Mouse (Mus musculus): Measurements from ENCODE around the gene Klrb1a. TPM values are rescaled to one million over a fixed set of nuclear protein-coding genes. Genes with fewer than 3 reads are reported as not detected.
"Not testable (repeated sequence)": the region's sequence is repeated elsewhere in the genome, so short reads cannot be mapped to it uniquely, and the experiment has no call there.

The Klrb1a gene
- not detected in 2 replicates for polyA plus RNA-seq (2015; fragmentation: Nextera tagmentation; extraction: Ambion mirVana)

DNA sequence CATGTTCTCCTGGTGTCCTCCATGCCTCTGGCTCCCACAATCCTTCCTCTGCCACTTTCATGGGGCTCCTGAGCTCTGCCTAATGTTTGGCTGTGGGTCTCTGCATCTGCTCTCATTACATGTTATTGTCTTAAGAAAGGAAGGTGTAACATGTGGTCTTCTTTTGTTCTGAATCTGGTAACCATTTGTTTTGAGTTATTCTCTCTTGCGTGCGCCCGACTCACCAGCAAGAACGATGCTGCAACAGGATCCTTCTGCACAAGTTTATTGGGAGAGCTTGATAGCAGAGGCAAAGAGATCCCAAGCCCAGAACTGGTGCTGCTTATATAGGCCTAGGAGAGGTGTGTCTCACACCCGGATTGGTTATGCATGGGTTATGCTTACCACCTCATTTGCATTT, at the start of gene Klrb1a:
Klrb1a (minus strand) TSS at position 101 of the 400 bp plus-strand sequence.
- not testable (repeated sequence) for H3K9ac ChIP-seq; H3K4me2 ChIP-seq; H3K9me3 ChIP-seq; H3K27ac ChIP-seq (replicated peaks); ATAC-seq (ENCODE audit: low read depth); H3K27me3 ChIP-seq; H3K36me3 ChIP-seq; H3K4me1 ChIP-seq (replicated peaks); H3K4me3 ChIP-seq
- over 99% methylated on average over 5 of the region's 5 CpGs for WGBS

DNA sequence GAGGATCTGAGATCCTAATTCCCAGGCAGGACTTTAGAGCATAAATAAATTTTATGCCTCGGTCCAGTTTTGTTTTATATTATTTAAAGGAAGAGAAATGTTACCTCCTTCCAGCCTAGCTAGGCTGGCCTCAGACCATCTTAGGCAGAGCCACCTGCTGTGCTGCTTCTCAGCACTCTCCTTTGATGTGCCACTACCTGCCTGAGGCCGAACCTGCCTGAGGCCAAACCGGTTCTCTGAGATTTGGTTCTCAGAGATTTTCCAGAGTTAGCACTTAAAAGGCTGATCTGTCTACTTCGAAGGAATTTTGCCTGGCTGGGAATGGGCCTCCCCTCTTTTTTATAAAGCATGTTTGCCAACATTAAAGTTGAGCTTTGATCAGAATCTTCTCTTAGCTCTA, 46.6 kb upstream of the Klrb1a start:
- WGBS = 68% methylated on average over 4 of the region's 4 CpGs
- no peak overlapping the region for H3K27ac ChIP-seq (replicated peaks)
- no peak overlapping the region for H3K4me2 ChIP-seq
- H3K9ac ChIP-seq = no peak overlapping the region
- no peak overlapping the region for H3K4me3 ChIP-seq
- no peak for ATAC-seq (ENCODE audit: low read depth)
- H3K4me1 ChIP-seq (replicated peaks) = no peaks in the 10 kb centered on the region
- H3K27me3 ChIP-seq = no peaks in the 10 kb centered on the region
- no peaks in the 10 kb centered on the region for H3K9me3 ChIP-seq
- no peaks in the 10 kb centered on the region for H3K36me3 ChIP-seq

DNA sequence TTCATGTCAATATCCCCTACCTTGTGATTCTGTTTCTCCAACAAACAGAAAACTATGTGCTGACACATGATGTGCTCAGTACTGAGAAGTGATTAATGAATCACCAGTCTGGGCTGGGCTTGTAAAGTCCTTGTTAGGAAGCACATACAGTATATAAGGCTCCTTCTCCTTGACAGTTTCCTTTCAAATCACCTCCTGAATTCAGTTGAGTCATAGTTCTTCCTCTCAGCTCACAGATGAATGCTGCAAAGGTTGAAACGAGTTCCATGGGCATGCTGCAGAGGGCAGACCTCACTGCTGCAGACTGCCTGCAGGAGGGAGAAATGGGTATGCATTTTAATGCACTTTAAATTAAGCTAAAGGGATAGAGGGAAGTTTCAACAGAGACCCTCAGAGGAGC, 38.9 kb upstream of the Klrb1a start, which contains the start of gene Clec2h:
Clec2h (plus strand) TSS at position 180 of the 400 bp plus-strand sequence.
- Histone ChIP-seq H3K27me3 (no peaks in the 10 kb centered on the region), H3K4me2 (no peak within 1 kb of the TSS), H3K27ac (replicated peaks) (no peak within 1 kb of the TSS), H3K36me3 (no peaks in the 10 kb centered on the region), H3K4me3 (no peak within 1 kb of the TSS), H3K9ac (no peak within 1 kb of the TSS), H3K4me1 (replicated peaks) (no peaks in the 10 kb centered on the region), H3K9me3 (no peaks in the 10 kb centered on the region)
- 13% methylated on average over 1 of the region's 1 CpGs for WGBS
- no peak for ATAC-seq (ENCODE audit: low read depth)

DNA sequence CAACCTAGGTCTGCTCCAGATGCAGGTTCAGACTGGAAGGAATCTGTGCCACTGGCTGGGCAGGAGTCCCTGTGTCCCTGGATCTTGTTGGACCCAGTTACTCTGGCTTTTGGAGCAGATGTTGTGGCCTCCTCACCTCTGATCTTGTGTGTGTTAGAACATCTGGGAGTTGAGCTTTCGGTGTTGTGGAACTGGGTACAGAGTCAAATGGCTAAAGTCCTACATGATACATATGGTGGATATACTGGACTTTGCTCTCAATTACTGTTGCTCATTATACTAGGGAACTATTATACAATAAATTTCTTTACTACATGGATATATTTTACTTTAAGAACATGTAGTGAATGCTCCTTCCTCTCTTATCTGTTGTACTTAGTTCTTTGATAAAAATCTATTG, 37.9 kb upstream of the Klrb1a start:
- no peaks in the 10 kb centered on the region for H3K36me3 ChIP-seq
- no peak overlapping the region for H3K9ac ChIP-seq
- WGBS = 97% methylated on average over 1 of the region's 1 CpGs
- H3K27me3 ChIP-seq = no peaks in the 10 kb centered on the region
- no peak overlapping the region for H3K27ac ChIP-seq (replicated peaks)
- no peak overlapping the region for H3K4me2 ChIP-seq
- no peaks in the 10 kb centered on the region for H3K9me3 ChIP-seq
- no peak for ATAC-seq (ENCODE audit: low read depth)
- H3K4me3 ChIP-seq = no peak overlapping the region
- H3K4me1 ChIP-seq (replicated peaks) = no peaks in the 10 kb centered on the region

DNA sequence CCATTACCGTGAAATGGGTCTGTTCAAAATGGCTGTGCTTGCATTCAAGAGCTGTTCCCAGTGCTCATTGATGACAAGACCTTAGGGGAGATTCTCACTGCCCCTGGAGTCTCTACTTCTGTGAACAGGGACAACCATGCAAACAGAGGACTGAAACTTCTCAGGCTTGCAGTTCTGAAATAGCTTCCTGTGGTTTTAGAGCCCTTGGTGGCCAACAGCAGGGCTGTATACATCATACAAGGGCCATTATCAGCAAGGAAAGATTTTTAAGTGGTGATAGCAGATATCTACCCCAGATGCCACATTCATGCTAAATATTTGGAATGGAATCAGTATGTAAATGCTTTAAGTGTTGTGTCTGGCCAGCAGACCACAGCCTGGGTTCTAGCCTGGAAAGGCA, 29.6 kb upstream of the Klrb1a start:
- Histone ChIP-seq H3K4me2 (no peak overlapping the region), H3K27me3 (no peaks in the 10 kb centered on the region), H3K36me3 (no peaks in the 10 kb centered on the region), H3K27ac (replicated peaks) (no peak overlapping the region), H3K4me3 (no peak overlapping the region), H3K9ac (no peak overlapping the region), H3K9me3 (no peaks in the 10 kb centered on the region), H3K4me1 (replicated peaks) (no peaks in the 10 kb centered on the region)
- ATAC-seq (ENCODE audit: low read depth) = no peak
- 93% methylated on average over 1 of the region's 1 CpGs for WGBS

DNA sequence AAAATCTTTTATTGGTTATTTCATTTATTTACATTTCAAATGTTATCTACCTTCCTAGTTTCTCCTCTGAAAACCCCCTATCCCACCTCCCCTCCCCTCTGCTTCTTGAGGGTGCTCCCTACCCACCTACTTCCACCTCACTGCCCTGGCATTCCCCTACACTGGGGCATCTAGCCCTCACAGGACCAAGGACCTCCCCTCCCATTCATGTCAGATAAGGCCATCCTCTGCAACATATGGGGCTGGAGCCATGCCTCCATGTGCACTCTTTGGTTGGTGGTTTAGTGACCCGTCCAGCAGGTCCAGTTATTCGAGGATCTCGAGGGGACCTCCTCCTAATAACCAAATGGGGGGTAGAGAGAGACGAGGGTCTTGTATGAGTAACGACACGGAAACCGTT, 27.5 kb upstream of the Klrb1a start:
- H3K9me3 ChIP-seq; H3K27ac ChIP-seq (replicated peaks); H3K36me3 ChIP-seq; H3K27me3 ChIP-seq; ATAC-seq (ENCODE audit: low read depth); H3K4me1 ChIP-seq (replicated peaks); H3K9ac ChIP-seq; H3K4me3 ChIP-seq; H3K4me2 ChIP-seq: not testable (repeated sequence)
- WGBS = 86% methylated on average over 7 of the region's 7 CpGs

DNA sequence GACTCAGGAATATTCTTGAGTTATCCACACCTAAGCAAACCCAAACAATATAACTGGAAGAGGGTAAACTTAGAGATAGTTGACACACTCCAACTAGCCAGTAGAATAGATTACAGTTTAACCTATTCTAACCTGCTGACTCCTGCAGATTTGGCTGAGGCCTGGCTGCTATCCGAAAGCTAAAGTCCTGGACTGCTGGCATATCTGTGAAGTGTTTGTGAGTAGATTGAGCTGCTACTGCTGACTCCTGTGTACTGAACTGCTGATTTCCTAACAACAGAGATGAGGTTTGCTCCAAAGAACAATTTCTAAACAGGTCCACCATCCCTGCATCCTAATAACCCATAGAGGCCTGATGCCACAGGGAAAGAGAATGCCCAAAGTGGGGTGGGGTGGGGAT, 26.9 kb upstream of the Klrb1a start:
- no peak for ATAC-seq (ENCODE audit: low read depth)
- no peaks in the 10 kb centered on the region for H3K4me1 ChIP-seq (replicated peaks)
- no peak overlapping the region for H3K27ac ChIP-seq (replicated peaks)
- H3K9ac ChIP-seq = no peak overlapping the region
- no peak overlapping the region for H3K4me2 ChIP-seq
- no peaks in the 10 kb centered on the region for H3K9me3 ChIP-seq
- H3K27me3 ChIP-seq = no peaks in the 10 kb centered on the region
- 88% methylated on average over 1 of the region's 1 CpGs for WGBS
- no peaks in the 10 kb centered on the region for H3K36me3 ChIP-seq
- H3K4me3 ChIP-seq = no peak overlapping the region

DNA sequence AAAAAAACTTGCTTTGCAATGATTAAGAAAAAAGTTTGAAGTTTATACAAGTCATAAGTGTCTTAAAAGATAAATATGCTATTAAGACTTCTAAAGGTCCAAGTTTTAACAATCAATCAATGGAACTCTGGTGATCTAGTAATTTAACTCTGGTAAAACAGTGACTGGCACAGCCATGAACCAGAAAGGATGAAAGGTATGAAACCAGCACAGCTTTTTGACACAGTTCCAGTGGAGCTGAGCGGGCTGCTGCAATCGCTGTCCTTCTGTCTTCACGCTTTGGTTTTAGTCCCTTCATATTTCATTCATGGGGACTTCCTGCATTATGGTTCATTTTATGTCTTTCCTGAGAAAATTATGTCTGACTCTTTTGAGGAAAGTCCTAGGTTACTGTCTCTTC, 26.3 kb upstream of the Klrb1a start:
- H3K36me3 ChIP-seq = no peaks in the 10 kb centered on the region
- H3K9ac ChIP-seq = no peak overlapping the region
- ATAC-seq (ENCODE audit: low read depth) = no peak
- H3K4me3 ChIP-seq = no peak overlapping the region
- no peaks in the 10 kb centered on the region for H3K27me3 ChIP-seq
- no peak overlapping the region for H3K4me2 ChIP-seq
- 93% methylated on average over 3 of the region's 3 CpGs for WGBS
- H3K27ac ChIP-seq (replicated peaks) = no peak overlapping the region
- H3K4me1 ChIP-seq (replicated peaks) = no peaks in the 10 kb centered on the region
- H3K9me3 ChIP-seq = no peaks in the 10 kb centered on the region

DNA sequence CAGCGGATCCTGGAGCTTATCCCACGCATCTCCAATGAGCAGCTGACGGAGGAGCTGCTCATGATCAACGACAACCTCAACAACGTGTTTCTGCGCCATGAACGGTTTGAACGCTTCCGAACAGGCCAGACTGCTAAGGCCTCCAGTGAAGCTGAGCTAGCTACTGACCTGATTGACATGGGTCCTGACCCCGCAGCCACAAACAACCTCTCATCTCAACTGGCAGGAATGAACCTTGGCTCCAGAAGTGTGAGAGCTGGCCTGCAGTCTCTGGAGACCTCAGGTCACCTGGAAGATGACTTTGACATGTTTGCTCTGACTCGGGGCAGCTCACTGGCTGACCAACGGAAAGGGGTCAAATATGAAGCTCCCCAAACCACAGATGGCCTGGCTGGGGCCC, 22.4 kb upstream of the Klrb1a start:
- 92% methylated on average over 12 of the region's 12 CpGs for WGBS

DNA sequence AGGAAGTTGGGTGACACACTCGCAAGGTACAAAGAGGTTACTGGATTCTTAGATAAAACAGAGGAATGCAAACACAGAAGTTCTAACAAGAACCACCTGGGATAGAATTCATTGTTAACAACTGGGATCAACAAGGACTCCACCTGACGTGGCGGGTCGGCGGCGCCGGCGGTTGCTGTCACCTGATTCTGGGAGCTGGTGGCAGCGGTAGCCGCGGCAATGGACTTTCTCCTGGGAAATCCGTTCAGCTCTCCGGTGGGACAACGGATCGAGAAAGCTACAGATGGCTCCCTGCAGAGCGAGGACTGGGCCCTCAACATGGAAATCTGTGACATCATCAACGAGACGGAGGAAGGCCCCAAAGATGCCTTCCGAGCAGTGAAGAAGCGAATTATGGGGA, 21.4 kb upstream of the Klrb1a start:
- H3K36me3 ChIP-seq; H3K4me3 ChIP-seq; H3K27ac ChIP-seq (replicated peaks); H3K4me1 ChIP-seq (replicated peaks); H3K27me3 ChIP-seq; H3K4me2 ChIP-seq; H3K9me3 ChIP-seq; H3K9ac ChIP-seq; ATAC-seq (ENCODE audit: low read depth): not testable (repeated sequence)
- WGBS = 96% methylated on average over 20 of the region's 20 CpGs

More for the DNA sequence above, 22.4 kb upstream of the Klrb1a start:
- not testable (repeated sequence) for H3K4me2 ChIP-seq; H3K36me3 ChIP-seq; ATAC-seq (ENCODE audit: low read depth); H3K27ac ChIP-seq (replicated peaks); H3K9me3 ChIP-seq; H3K4me3 ChIP-seq; H3K9ac ChIP-seq; H3K4me1 ChIP-seq (replicated peaks); H3K27me3 ChIP-seq

DNA sequence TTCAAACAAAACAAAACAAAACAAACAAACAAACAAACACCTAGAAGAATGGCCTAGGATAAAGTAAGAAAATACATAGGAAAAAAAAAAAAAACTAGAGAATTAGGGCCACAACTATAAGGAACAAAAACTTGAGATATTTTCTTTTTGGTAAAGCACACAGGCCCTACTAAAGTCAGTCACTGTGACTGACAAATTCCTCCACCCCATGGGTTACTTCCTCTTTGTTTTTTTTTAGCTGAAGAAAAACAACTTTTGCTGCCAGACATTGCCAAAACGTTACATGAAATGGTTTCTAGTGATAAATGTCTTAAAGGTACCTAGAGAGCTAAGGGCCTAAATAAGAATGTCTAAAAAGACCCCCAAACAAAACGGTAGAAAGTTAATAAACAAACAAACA, 20.7 kb upstream of the Klrb1a start:
- H3K4me1 ChIP-seq (replicated peaks) = no peaks in the 10 kb centered on the region
- no peak overlapping the region for H3K9ac ChIP-seq
- ATAC-seq (ENCODE audit: low read depth) = no peak
- 64% methylated on average over 2 of the region's 2 CpGs for WGBS
- H3K9me3 ChIP-seq = no peaks in the 10 kb centered on the region
- no peak overlapping the region for H3K4me3 ChIP-seq
- no peak overlapping the region for H3K4me2 ChIP-seq
- no peaks in the 10 kb centered on the region for H3K27me3 ChIP-seq
- H3K27ac ChIP-seq (replicated peaks) = no peak overlapping the region
- H3K36me3 ChIP-seq = no peaks in the 10 kb centered on the region

DNA sequence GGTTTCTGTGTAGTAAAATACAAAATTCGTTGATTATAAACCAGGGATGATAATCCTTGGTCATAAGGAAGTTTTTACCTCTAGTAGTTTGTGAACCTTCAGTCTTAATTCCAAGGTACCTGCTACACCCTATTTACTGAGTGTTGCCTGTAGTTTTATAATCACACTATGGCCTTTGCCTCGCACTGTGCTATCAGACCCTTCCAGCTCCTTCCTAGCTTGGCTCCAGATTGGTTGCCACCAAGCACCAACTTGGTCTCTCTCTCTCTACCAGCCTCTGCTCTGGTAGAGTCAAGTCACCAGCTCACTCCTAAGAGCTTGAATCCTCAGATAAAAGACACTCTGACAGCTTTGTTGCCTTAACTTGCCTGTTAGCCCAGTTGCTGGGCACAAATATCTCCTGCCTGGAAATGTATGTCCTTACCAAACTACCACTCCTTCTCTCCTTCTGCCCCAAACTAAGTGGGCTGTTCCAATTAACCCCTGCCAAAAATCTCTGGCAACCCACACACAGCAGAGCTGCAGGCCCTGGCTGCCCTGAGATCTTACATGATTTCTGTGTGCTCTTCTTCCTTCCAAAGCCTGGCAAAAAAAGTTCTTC, 17.9 kb upstream of the Klrb1a start:
- no peak for ATAC-seq (ENCODE audit: low read depth)
- Histone ChIP-seq H3K36me3 (no peaks in the 10 kb centered on the region), H3K27me3 (no peaks in the 10 kb centered on the region), H3K4me3 (no peak overlapping the region), H3K9me3 (peaks cover 3% of the 10 kb centered on the region; the same call in 1 of the 2 replicates), H3K4me2 (no peak overlapping the region), H3K9ac (no peak overlapping the region), H3K27ac (replicated peaks) (no peak overlapping the region), H3K4me1 (replicated peaks) (no peaks in the 10 kb centered on the region)
- WGBS = 85% methylated on average over 2 of the region's 2 CpGs

DNA sequence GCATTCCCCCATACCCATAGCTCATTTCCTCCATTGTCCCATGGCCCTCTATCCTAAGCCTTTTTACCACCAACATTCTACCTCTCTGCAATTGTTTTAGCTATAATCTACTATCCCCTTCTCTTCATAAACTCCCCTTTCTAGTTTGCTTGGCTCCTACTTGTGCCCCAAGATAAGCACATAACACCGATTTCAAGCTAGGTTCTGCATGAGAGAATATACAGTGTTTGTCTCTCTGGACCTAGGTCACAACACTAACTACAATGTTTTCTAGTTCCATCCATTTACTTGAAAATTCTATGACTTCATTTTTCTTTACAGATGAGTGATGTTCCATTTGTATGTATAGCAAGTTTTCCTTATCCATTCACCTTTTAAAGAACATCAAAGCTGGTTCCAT, 17.3 kb upstream of the Klrb1a start:
- peaks cover 5% of the 10 kb centered on the region; the same call in 1 of the 2 replicates for H3K9me3 ChIP-seq
- 100% methylated on average over 1 of the region's 1 CpGs for WGBS
- no peak for ATAC-seq (ENCODE audit: low read depth)

More for the DNA sequence above, 17.3 kb upstream of the Klrb1a start:
- Histone ChIP-seq H3K4me3 (no peak overlapping the region), H3K36me3 (no peaks in the 10 kb centered on the region), H3K4me2 (no peak overlapping the region), H3K4me1 (replicated peaks) (no peaks in the 10 kb centered on the region), H3K27ac (replicated peaks) (no peak overlapping the region), H3K27me3 (no peaks in the 10 kb centered on the region), H3K9ac (no peak overlapping the region)
